Mouse (Mus musculus): ENCODE results near the gene Sec24d. TPM values are rescaled to one million over a fixed set of nuclear protein-coding genes. Genes with fewer than 3 reads are reported as not detected.

Gene Sec24d
- 30.2 and 34.0 TPM in 2 replicates for polyA plus RNA-seq (2012; rRNA removed)

DNA sequence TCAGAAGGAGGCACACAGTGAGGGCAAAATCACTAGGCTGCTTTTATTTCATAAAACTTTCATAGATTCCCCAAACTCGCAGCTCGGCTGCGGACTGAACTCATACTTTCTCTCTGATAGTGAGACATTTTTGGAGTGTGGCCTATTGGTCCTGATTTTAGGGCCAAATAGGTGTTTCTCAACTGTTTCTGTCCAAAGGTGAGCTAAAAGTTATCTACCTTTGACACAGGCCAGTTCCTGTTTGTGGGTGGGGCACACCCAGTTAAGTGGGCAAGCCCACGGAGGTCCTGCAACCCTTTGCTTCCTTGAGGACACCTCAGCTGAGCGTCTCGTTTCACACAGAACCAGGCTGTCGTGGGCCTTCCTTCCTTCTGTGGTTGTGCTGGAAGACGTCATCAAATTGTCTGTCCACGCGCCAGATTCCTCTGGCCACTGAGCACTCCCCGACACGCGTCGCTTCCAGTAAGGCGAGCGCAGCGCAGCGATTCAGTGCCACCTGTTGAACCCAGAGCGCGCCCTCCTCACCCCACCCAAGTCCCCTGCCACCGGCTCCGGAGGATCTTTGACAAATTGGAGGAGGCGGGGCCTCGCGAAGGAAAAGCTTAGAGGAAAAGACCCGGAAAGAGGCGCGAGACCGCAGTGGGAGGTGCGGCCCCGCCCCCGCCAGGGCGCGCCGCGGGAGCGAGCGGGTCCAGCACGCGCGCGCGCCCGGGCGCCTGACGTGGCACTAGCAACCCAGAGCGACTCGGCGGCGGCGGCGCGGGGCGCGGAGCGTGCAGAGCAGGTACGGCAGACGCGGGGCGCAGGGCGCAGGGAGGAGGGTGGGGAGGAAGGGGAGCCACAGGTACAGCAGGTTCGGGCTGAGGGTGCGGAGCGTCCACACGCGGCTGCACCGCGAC is at the start of gene Sec24d:
Gene Sec24d, plus strand, starts transcription at position 703 of the 899 bp plus-strand sequence.
- Histone ChIP-seq H3K27me3 (ENCODE audit: control insufficient read depth, insufficient read depth, low read length) (no peaks in the 10 kb centered on the region), H3K4me1 (replicated peaks; ENCODE audit: control insufficient read depth, insufficient read depth, low read length) (peaks cover 5% of the 10 kb centered on the region), H3K4me3 (ENCODE audit: control insufficient read depth, insufficient read depth, low read length) (peak within 1 kb of the TSS; percentile 64), H3K27ac (ENCODE audit: control insufficient read depth, insufficient read depth, low read length) (no peak within 1 kb of the TSS), H3K36me3 (ENCODE audit: control insufficient read depth, insufficient read depth, low read length) (no peaks in the 10 kb centered on the region)
- TF ChIP-seq CTCF (IDR thresholded peaks at IDR 0.05; ENCODE audit: borderline replicate concordance, control insufficient read depth, extremely low read depth, insufficient read depth, low read length, poor library complexity) (peak; percentile 52; the same call in 1 of the 2 replicates), POLR2A (IDR thresholded peaks at IDR 0.05; ENCODE audit: control insufficient read depth, extremely low read depth, insufficient read depth, low read length, poor library complexity) (peak; percentile 34; the same call in 1 of the 2 replicates)
- peak; percentile 92 for DNase-seq
- WGBS, result 3% methylated on average over 68 of the region's 68 CpGs

GRCm38 (mm10) chr3:123218646-123219045 is 48.6 kb upstream of the Sec24d start:
- Histone ChIP-seq H3K36me3 (ENCODE audit: control insufficient read depth, insufficient read depth, low read length) (no peaks in the 10 kb centered on the region), H3K27ac (ENCODE audit: control insufficient read depth, insufficient read depth, low read length) (no peak overlapping the region), H3K4me1 (replicated peaks; ENCODE audit: control insufficient read depth, insufficient read depth, low read length) (no peaks in the 10 kb centered on the region), H3K4me3 (ENCODE audit: control insufficient read depth, insufficient read depth, low read length) (no peak overlapping the region), H3K27me3 (ENCODE audit: control insufficient read depth, insufficient read depth, low read length) (no peaks in the 10 kb centered on the region)
- TF ChIP-seq CTCF (IDR thresholded peaks at IDR 0.05; ENCODE audit: borderline replicate concordance, control insufficient read depth, extremely low read depth, insufficient read depth, low read length, poor library complexity) (no peak), POLR2A (IDR thresholded peaks at IDR 0.05; ENCODE audit: control insufficient read depth, extremely low read depth, insufficient read depth, low read length, poor library complexity) (no peak)
- no peak for DNase-seq
- 83% methylated on average over 6 of the region's 6 CpGs for WGBS

DNA sequence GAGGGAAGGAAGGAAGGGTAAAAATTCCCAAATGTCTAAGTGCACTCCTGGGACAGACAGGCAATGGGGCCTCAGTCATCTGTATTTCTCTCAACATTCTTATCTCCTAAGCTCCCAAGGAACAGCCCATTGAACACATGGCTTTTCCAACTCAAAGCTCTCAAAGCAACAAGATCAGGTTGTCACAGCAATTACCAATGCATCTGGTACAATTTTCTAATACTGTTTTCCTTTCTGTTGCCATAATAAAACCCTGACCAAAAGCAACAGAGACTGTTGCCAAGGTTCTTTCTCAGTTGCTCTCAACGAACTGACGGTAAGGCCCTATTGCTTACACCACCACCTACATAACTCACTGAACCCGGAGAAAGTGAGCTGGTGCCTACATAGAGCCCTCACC is 40.0 kb upstream of the Sec24d start:
- DNase-seq, result no peak
- Histone ChIP-seq H3K4me3 (ENCODE audit: control insufficient read depth, insufficient read depth, low read length) (no peak overlapping the region), H3K27ac (ENCODE audit: control insufficient read depth, insufficient read depth, low read length) (no peak overlapping the region), H3K36me3 (ENCODE audit: control insufficient read depth, insufficient read depth, low read length) (no peaks in the 10 kb centered on the region), H3K4me1 (replicated peaks; ENCODE audit: control insufficient read depth, insufficient read depth, low read length) (no peaks in the 10 kb centered on the region), H3K27me3 (ENCODE audit: control insufficient read depth, insufficient read depth, low read length) (no peaks in the 10 kb centered on the region)
- WGBS, result 94% methylated on average over 3 of the region's 3 CpGs
- TF ChIP-seq POLR2A (IDR thresholded peaks at IDR 0.05; ENCODE audit: control insufficient read depth, extremely low read depth, insufficient read depth, low read length, poor library complexity) (no peak), CTCF (IDR thresholded peaks at IDR 0.05; ENCODE audit: borderline replicate concordance, control insufficient read depth, extremely low read depth, insufficient read depth, low read length, poor library complexity) (no peak)

DNA sequence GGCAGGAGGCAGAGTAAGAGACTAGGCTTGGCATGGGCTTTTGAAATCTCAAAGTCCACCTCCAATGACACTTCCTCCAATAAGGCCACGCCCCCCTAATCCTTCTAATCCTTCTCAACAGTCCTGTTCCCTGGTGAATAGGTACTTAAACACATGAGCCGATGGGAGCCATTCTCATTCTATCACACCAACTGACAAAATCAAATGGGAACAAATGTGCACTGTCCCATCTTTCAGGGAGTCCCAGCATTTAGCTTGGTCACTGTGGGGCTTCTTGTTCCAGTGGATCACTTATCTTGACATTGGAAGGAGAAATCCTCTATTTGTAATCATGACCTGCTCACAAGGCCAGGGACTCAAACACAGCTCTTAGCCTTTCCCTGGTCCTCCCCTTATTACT is 35.6 kb upstream of the Sec24d start:
- Histone ChIP-seq H3K27me3 (ENCODE audit: control insufficient read depth, insufficient read depth, low read length) (peaks cover 4% of the 10 kb centered on the region; the same call in 1 of the 2 replicates), H3K36me3 (ENCODE audit: control insufficient read depth, insufficient read depth, low read length) (no peaks in the 10 kb centered on the region), H3K4me1 (replicated peaks; ENCODE audit: control insufficient read depth, insufficient read depth, low read length) (no peaks in the 10 kb centered on the region), H3K4me3 (ENCODE audit: control insufficient read depth, insufficient read depth, low read length) (no peak overlapping the region), H3K27ac (ENCODE audit: control insufficient read depth, insufficient read depth, low read length) (no peak overlapping the region)
- TF ChIP-seq CTCF (IDR thresholded peaks at IDR 0.05; ENCODE audit: borderline replicate concordance, control insufficient read depth, extremely low read depth, insufficient read depth, low read length, poor library complexity) (no peak), POLR2A (IDR thresholded peaks at IDR 0.05; ENCODE audit: control insufficient read depth, extremely low read depth, insufficient read depth, low read length, poor library complexity) (no peak)
- DNase-seq, result no peak
- 90% methylated on average over 2 of the region's 2 CpGs for WGBS

DNA sequence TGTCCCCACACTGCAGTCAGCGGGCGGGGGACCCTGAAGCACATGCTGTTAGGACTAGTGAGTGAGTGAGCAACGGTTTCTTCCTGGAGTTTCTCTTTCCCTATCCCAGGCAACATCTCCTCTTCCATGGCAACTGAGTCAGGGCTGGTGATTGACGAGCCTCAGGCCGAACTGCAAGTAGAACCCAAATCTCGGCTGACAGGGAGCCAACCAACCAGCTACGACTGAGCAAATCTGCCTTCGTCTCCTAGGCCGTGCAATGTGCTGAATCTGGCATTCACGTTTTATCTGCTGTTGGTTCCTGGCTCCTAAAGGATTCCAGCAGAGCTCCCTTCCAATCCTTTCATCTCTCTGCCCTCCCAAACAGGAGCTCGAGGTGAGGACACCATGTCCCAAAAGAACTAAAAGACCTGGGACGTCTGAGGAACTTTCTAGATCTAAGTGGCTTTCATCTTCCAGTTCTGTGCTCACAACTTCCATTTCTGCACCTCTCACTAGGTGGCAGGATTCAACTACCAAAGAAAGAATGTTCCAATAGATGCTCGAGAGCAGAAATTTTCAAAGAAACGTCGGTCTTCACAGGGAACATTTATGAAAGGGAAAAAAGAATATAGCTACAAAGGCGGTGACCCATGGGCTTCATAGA is 32.9 kb upstream of the Sec24d start:
- 53% methylated on average over 16 of the region's 16 CpGs for WGBS
- H3K27ac ChIP-seq (ENCODE audit: control insufficient read depth, insufficient read depth, low read length), result no peak overlapping the region
- no peak overlapping the region for H3K4me3 ChIP-seq (ENCODE audit: control insufficient read depth, insufficient read depth, low read length)
- TF ChIP-seq CTCF (IDR thresholded peaks at IDR 0.05; ENCODE audit: borderline replicate concordance, control insufficient read depth, extremely low read depth, insufficient read depth, low read length, poor library complexity), result no peak
- no peak for TF ChIP-seq POLR2A (IDR thresholded peaks at IDR 0.05; ENCODE audit: control insufficient read depth, extremely low read depth, insufficient read depth, low read length, poor library complexity)
- no peaks in the 10 kb centered on the region for H3K36me3 ChIP-seq (ENCODE audit: control insufficient read depth, insufficient read depth, low read length)
- H3K4me1 ChIP-seq (replicated peaks; ENCODE audit: control insufficient read depth, insufficient read depth, low read length), result no peaks in the 10 kb centered on the region; the same call in 1 of the 2 replicates
- peaks cover 4% of the 10 kb centered on the region; the same call in 1 of the 2 replicates for H3K27me3 ChIP-seq (ENCODE audit: control insufficient read depth, insufficient read depth, low read length)
- DNase-seq, result peak; percentile 22

GRCm38 (mm10) chr3:123235495-123235894 is 31.8 kb upstream of the Sec24d start:
- no peaks in the 10 kb centered on the region; the same call in 1 of the 2 replicates for H3K4me1 ChIP-seq (replicated peaks; ENCODE audit: control insufficient read depth, insufficient read depth, low read length)
- H3K27ac ChIP-seq (ENCODE audit: control insufficient read depth, insufficient read depth, low read length), result no peak overlapping the region
- TF ChIP-seq POLR2A (IDR thresholded peaks at IDR 0.05; ENCODE audit: control insufficient read depth, extremely low read depth, insufficient read depth, low read length, poor library complexity) (no peak), CTCF (IDR thresholded peaks at IDR 0.05; ENCODE audit: borderline replicate concordance, control insufficient read depth, extremely low read depth, insufficient read depth, low read length, poor library complexity) (no peak)
- no peak for DNase-seq
- peaks cover 4% of the 10 kb centered on the region; the same call in 1 of the 2 replicates for H3K27me3 ChIP-seq (ENCODE audit: control insufficient read depth, insufficient read depth, low read length)
- H3K4me3 ChIP-seq (ENCODE audit: control insufficient read depth, insufficient read depth, low read length), result peak overlapping the region; percentile 22; the same call in 1 of the 2 replicates
- H3K36me3 ChIP-seq (ENCODE audit: control insufficient read depth, insufficient read depth, low read length), result no peaks in the 10 kb centered on the region
- 65% methylated on average over 7 of the region's 7 CpGs for WGBS
